Mouse (Mus musculus) C2C12 (cell line): Measurements from ENCODE around the gene Gm26602. TPM values are rescaled to one million over a fixed set of nuclear protein-coding genes. Genes with fewer than 3 reads are reported as not detected.
"Not testable (repeated sequence)": the region's sequence is repeated elsewhere in the genome, so short reads cannot be mapped to it uniquely, and the experiment has no call there.

Source experiments
- H3K27me3 ChIP-seq: one replicate; pipeline ENCODE4 v1.6.1; 2011; ENCODE audit not compliant: control insufficient read depth, insufficient read depth, insufficient read length
- H3K36me3 ChIP-seq: one replicate; pipeline ENCODE4 v1.6.1; 2011; ENCODE audit not compliant: control insufficient read depth, insufficient read depth
- H3K4me3 ChIP-seq: one replicate; pipeline ENCODE4 v1.5.1; 2011; ENCODE audit warnings: mild to moderate bottlenecking, control low read depth; ENCODE audit not compliant: poor library complexity, insufficient read depth, severe bottlenecking
- H3K79me2 ChIP-seq: one replicate; pipeline ENCODE4 v1.6.1; 2011; ENCODE audit not compliant: control insufficient read depth, insufficient read depth
- H3K79me3 ChIP-seq: one replicate; pipeline ENCODE4 v1.6.1; 2011; ENCODE audit warnings: low read depth, control low read depth
- H3ac ChIP-seq: one replicate; pipeline ENCODE3; 2011; ENCODE audit warnings: low read depth; ENCODE audit not compliant: control insufficient read depth, insufficient read length
- CEBPB ChIP-seq: IDR thresholded peaks from one replicate; pipeline ENCODE4 v1.6.1; 2011; ENCODE audit warnings: low read depth, mild to moderate bottlenecking, control low read depth, moderate library complexity
- CTCF ChIP-seq: IDR thresholded peaks from one replicate; pipeline ENCODE4 v1.5.1; 2011; ENCODE audit not compliant: control insufficient read depth, insufficient read depth, insufficient read length
- FOSL1 ChIP-seq: IDR thresholded peaks from one replicate; pipeline ENCODE4 v1.8.0; 2011; ENCODE audit warnings: mild to moderate bottlenecking, low read length; ENCODE audit not compliant: poor library complexity, insufficient read depth, severe bottlenecking
- MAX ChIP-seq: IDR thresholded peaks from one replicate; pipeline ENCODE4 v1.6.1; 2011; ENCODE audit warnings: mild to moderate bottlenecking, control low read depth
- MYOD1 ChIP-seq: IDR thresholded peaks from one replicate; pipeline ENCODE4 v1.6.1; 2011; ENCODE audit warnings: low read depth; ENCODE audit not compliant: control insufficient read depth, insufficient read length
- MYOG ChIP-seq: IDR thresholded peaks from one replicate; pipeline ENCODE4 v1.6.1; 2011; ENCODE audit not compliant: control insufficient read depth, insufficient read length; ENCODE audit errors: extremely low read depth
- USF1 ChIP-seq: IDR thresholded peaks from one replicate; pipeline ENCODE4 v1.6.1; 2011; ENCODE audit warnings: low read depth, mild to moderate bottlenecking, control low read depth, moderate library complexity
- polyA plus RNA-seq: library from polyadenylated mRNA; unstranded; fragments of >200 nt; fragmentation: generic; extraction: Trizol; gene quantifications from one replicate; pipeline ENCODE4 v1.2.1, GENCODE M21; 2012; ENCODE audit warnings: missing spikeins

The Gm26602 gene
- polyA plus RNA-seq, 1 experiment, result not detected

DNA sequence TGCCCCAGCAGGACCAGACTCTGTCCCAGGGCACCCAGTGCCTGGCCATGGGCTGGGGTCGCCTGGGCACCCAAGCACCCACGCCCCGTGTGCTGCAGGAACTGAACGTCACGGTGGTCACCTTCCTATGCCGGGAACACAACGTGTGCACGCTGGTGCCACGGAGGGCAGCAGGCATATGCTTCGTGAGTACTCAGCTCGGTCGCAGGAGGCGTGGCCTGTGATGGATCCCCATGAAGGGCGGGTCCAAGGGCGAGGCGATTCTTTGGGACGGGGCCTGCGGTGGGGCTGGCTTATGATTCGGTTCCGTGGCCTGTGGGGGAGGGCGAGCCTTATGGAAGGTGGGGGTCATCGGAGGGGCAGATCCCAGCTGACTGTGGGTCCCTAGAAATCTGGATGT, 28.7 kb upstream of the Gm26602 start:
- TF ChIP-seq CEBPB (no peak), FOSL1 (no peak), MYOG (no peak), CTCF (no peak), MAX (no peak)
- no peaks in the 10 kb centered on the region for H3K79me3 ChIP-seq
- H3ac ChIP-seq, result no peak overlapping the region
- no peak overlapping the region for H3K4me3 ChIP-seq
- no peaks in the 10 kb centered on the region for H3K27me3 ChIP-seq
- no peaks in the 10 kb centered on the region for H3K36me3 ChIP-seq
- H3K79me2 ChIP-seq, result no peaks in the 10 kb centered on the region

DNA sequence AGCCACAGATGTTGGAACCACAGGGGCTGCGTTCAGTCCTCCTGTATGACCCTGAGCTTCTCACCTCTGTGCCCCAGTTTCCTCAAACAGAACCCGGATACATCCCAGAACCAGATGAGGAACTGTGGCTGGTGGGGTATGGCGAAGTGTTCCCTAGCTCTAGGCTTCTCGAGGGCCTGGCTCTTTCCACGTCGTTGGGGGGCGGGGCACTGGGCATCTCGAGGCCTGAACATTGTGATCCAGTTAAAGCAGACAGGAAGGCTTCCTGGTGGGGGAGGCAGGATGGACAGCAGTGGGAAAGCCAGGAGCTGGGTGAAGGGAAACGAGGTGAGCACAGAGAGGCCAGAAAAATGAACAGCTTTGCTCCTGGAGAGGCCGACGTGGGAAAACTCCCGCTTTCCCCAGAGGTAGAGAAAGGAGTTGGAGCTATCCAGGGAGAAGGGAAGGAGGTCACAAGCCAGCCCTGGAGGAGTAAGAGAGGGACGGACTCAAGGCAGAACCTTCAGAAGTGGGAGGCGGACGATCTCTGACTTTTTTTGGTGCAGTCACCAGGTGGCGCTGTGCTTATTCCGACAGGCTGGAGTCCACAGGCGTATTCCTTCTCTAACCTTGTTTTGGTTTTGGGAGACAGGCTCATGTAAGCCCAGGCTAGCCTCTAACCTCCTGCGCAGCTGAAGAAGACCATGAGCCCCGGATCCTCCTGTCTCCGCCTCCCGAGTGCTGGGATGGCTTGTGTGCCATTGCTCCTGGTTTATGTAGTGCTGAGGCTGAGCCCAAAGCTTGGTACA, 27.2 kb upstream of the Gm26602 start:
- no peaks in the 10 kb centered on the region for H3K79me2 ChIP-seq
- peaks cover 6% of the 10 kb centered on the region for H3K27me3 ChIP-seq
- no peak overlapping the region for H3ac ChIP-seq
- no peaks in the 10 kb centered on the region for H3K36me3 ChIP-seq
- H3K79me3 ChIP-seq, result no peaks in the 10 kb centered on the region
- H3K4me3 ChIP-seq, result no peak overlapping the region
- TF ChIP-seq CTCF (peak; percentile 47), FOSL1 (no peak)

DNA sequence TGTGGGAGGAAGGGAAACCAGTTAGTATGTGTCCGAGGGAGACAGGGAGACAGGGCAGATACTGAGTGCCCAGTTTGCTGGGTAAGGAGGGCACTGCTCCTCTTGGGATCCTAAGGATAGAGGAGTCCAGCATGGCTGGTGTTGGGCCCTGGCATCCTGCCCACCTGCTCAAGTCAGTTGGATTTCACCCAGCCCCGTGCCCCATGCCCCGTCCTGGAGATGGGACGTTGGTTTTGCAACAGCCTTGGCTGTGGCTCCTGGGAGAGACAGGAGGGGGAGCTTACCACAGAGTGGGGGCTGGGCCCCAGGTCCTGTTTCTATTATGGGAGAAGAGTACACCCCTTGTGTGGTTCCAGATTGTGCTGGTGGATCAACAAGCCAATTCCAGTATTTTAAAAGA, 26.2 kb upstream of the Gm26602 start:
- Histone ChIP-seq H3K27me3 (peaks cover 6% of the 10 kb centered on the region), H3K36me3 (no peaks in the 10 kb centered on the region), H3ac (no peak overlapping the region), H3K79me3 (no peaks in the 10 kb centered on the region), H3K4me3 (no peak overlapping the region), H3K79me2 (no peaks in the 10 kb centered on the region)
- TF ChIP-seq CTCF (no peak), FOSL1 (no peak), MAX (no peak), MYOG (no peak), USF1 (no peak), CEBPB (no peak), MYOD1 (no peak)

DNA sequence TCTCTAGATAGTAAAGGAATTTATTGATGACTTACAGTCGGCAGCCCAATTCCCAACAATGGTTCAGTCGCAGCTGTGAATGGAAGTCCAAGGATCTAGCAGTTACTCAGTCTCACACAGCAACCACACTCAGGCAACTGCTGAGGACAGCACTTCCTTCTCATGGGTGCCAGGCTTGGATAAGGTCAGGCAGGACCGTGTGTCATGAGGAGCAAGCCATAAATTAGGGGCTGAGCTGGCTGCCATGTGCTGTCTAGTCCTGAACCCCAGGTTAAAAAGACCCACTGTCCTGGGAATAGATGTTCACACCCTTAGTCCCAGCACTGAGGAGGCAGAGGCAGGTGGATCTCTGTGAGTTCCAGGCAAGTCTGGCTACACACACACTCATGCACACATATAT, 25.7 kb upstream of the Gm26602 start:
- not testable (repeated sequence) for H3K79me2 ChIP-seq, H3K36me3 ChIP-seq, H3K27me3 ChIP-seq, H3K79me3 ChIP-seq, H3ac ChIP-seq, H3K4me3 ChIP-seq

DNA sequence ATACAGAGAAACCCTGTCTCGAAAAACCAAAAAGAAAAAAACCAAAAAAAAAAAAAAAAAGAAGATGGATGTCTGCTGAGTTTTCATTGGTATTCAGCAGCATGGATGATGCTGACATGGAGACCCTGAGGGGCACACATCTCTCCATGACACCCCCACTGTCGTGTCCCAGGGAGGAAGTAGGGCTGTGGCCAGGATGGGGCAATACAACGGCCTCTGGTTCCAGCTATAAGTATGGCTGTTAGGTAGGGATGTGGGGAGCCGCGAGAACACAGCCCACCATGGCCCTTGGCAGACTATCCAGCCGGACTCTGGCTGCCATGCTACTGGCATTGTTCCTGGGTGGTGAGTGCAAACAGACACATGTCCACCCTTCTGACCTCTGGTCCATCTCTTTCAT, 24.6 kb upstream of the Gm26602 start, which contains the start of gene Elane:
Gene Elane (plus strand): TSS at position 194 of the 400 bp plus-strand sequence.
- TF ChIP-seq USF1, result no peak
- peaks cover 13% of the 10 kb centered on the region for H3K27me3 ChIP-seq
- no peak within 1 kb of the TSS for H3K4me3 ChIP-seq
- no peaks in the 10 kb centered on the region for H3K79me3 ChIP-seq
- H3K79me2 ChIP-seq, result no peaks in the 10 kb centered on the region
- no peak within 1 kb of the TSS for H3ac ChIP-seq
- no peaks in the 10 kb centered on the region for H3K36me3 ChIP-seq

DNA sequence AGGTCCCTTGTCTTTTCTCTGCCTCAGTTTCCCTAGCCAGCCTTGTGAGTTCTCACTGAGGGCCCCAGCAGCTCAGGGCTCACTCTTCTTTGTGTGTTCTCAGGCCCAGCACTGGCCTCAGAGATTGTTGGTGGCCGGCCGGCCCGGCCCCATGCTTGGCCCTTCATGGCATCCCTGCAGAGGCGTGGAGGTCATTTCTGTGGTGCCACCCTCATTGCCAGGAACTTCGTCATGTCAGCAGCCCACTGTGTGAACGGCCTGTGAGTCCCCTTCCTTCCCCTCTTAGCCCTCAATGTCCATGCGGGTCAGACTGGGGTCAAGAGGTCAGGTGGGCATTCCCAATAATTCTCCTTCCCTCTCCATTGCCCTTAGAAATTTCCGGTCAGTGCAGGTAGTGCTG, 24.0 kb upstream of the Gm26602 start:
- Histone ChIP-seq H3K4me3 (no peak overlapping the region), H3K79me2 (no peaks in the 10 kb centered on the region), H3K27me3 (peaks cover 18% of the 10 kb centered on the region), H3ac (no peak overlapping the region), H3K36me3 (no peaks in the 10 kb centered on the region), H3K79me3 (no peaks in the 10 kb centered on the region)
- TF ChIP-seq USF1 (no peak), CEBPB (no peak), MAX (no peak), CTCF (no peak), MYOG (no peak), FOSL1 (no peak), MYOD1 (no peak)

DNA sequence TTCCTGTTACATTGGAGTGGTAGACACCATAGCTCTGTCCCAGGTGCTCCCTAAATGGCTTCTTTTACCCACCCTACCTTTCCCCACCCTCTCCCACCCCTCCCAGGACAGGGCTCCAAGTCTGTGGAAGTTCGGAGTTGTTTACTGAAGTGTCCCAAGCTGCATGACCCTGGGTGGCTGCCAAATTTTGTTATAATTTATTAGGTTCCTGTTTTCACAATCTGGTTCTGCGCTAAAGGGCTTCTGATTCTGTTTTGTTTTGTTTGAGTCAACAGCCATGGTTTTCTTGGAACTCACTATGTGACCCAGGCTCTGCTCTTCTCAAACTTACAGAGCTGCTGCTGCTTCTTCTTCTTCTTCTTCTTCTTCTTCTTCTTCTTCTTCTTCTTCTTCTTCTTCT, 21.3 kb upstream of the Gm26602 start:
- Histone ChIP-seq H3K27me3 (peaks cover 22% of the 10 kb centered on the region), H3K36me3 (no peaks in the 10 kb centered on the region), H3ac (no peak overlapping the region), H3K79me2 (no peaks in the 10 kb centered on the region), H3K79me3 (no peaks in the 10 kb centered on the region), H3K4me3 (no peak overlapping the region)
- TF ChIP-seq FOSL1, result no peak
- TF ChIP-seq USF1, result no peak
- TF ChIP-seq MAX, result no peak
- TF ChIP-seq CTCF, result no peak
- no peak for TF ChIP-seq CEBPB
- no peak for TF ChIP-seq MYOG
- TF ChIP-seq MYOD1, result no peak
